Mouse (Mus musculus): ENCODE results near the gene Drd2. TPM values are rescaled to one million over a fixed set of nuclear protein-coding genes. Genes with fewer than 3 reads are reported as not detected.

The Drd2 gene
- polyA plus RNA-seq, 1 experiment from 2014 or later, result not detected

- H3K4me3 ChIP-seq (ENCODE audit: low read length), result no peak within 1 kb of the TSS
- no peak within 1 kb of the TSS for H3K9ac ChIP-seq (ENCODE audit: low read depth, low read length)
- H3K36me3 ChIP-seq (ENCODE audit: control insufficient read depth, insufficient read depth, low read length), result no peaks in the 10 kb centered on the region
- H3K27me3 ChIP-seq (replicated peaks; ENCODE audit: control insufficient read depth, insufficient read depth, low read length), result no peaks in the 10 kb centered on the region
- WGBS, result 78% methylated on average over 7 of the region's 7 CpGs
- no peaks in the 10 kb centered on the region for H3K4me1 ChIP-seq (ENCODE audit: control insufficient read depth, insufficient read depth, low read length)
- no peaks in the 10 kb centered on the region for H3K9me3 ChIP-seq (ENCODE audit: control insufficient read depth, low read length)
- no peak for ATAC-seq
- no peak within 1 kb of the TSS for H3K27ac ChIP-seq (ENCODE audit: low read length)
- no peak within 1 kb of the TSS for H3K4me2 ChIP-seq (ENCODE audit: low read depth, low read length)
These were observed 86.5 kb downstream of the Drd2 start, which contains the start of gene Ankk1 for GRCm38 (mm10) chr9:49426921-49427320. TSS of gene Ankk1 (minus strand) at chr9:49427021.

GRCm38 (mm10) chr9:49427478-49427877, 87.1 kb downstream of the Drd2 start:
- Histone ChIP-seq H3K36me3 (ENCODE audit: control insufficient read depth, insufficient read depth, low read length) (no peaks in the 10 kb centered on the region), H3K27ac (ENCODE audit: low read length) (no peak overlapping the region), H3K4me3 (ENCODE audit: low read length) (no peak overlapping the region), H3K9ac (ENCODE audit: low read depth, low read length) (no peak overlapping the region), H3K4me1 (ENCODE audit: control insufficient read depth, insufficient read depth, low read length) (no peaks in the 10 kb centered on the region), H3K9me3 (ENCODE audit: control insufficient read depth, low read length) (no peaks in the 10 kb centered on the region), H3K27me3 (replicated peaks; ENCODE audit: control insufficient read depth, insufficient read depth, low read length) (no peaks in the 10 kb centered on the region), H3K4me2 (ENCODE audit: low read depth, low read length) (no peak overlapping the region)
- no peak for ATAC-seq
- WGBS, result 59% methylated on average over 5 of the region's 5 CpGs

GRCm38 (mm10) chr9:49442621-49443020, 102.2 kb downstream of the Drd2 start:
- no peaks in the 10 kb centered on the region for H3K27me3 ChIP-seq (replicated peaks; ENCODE audit: control insufficient read depth, insufficient read depth, low read length)
- no peak overlapping the region for H3K27ac ChIP-seq (ENCODE audit: low read length)
- WGBS, result 68% methylated on average over 3 of the region's 3 CpGs
- H3K9ac ChIP-seq (ENCODE audit: low read depth, low read length), result no peak overlapping the region
- H3K9me3 ChIP-seq (ENCODE audit: control insufficient read depth, low read length), result no peaks in the 10 kb centered on the region
- H3K36me3 ChIP-seq (ENCODE audit: control insufficient read depth, insufficient read depth, low read length), result no peaks in the 10 kb centered on the region
- H3K4me3 ChIP-seq (ENCODE audit: low read length), result no peak overlapping the region
- H3K4me1 ChIP-seq (ENCODE audit: control insufficient read depth, insufficient read depth, low read length), result no peaks in the 10 kb centered on the region
- no peak for ATAC-seq
- H3K4me2 ChIP-seq (ENCODE audit: low read depth, low read length), result no peak overlapping the region

GRCm38 (mm10) chr9:49450491-49450890, 110.1 kb downstream of the Drd2 start:
- Histone ChIP-seq H3K9me3 (ENCODE audit: control insufficient read depth, low read length) (no peaks in the 10 kb centered on the region), H3K4me1 (ENCODE audit: control insufficient read depth, insufficient read depth, low read length) (no peaks in the 10 kb centered on the region), H3K27ac (ENCODE audit: low read length) (no peak overlapping the region), H3K4me3 (ENCODE audit: low read length) (no peak overlapping the region), H3K27me3 (replicated peaks; ENCODE audit: control insufficient read depth, insufficient read depth, low read length) (no peaks in the 10 kb centered on the region), H3K9ac (ENCODE audit: low read depth, low read length) (no peak overlapping the region), H3K4me2 (ENCODE audit: low read depth, low read length) (no peak overlapping the region), H3K36me3 (ENCODE audit: control insufficient read depth, insufficient read depth, low read length) (no peaks in the 10 kb centered on the region)
- ATAC-seq, result no peak
- 81% methylated on average over 3 of the region's 3 CpGs for WGBS

- no peaks in the 10 kb centered on the region for H3K27me3 ChIP-seq (replicated peaks; ENCODE audit: control insufficient read depth, insufficient read depth, low read length)
- H3K4me1 ChIP-seq (ENCODE audit: control insufficient read depth, insufficient read depth, low read length), result no peaks in the 10 kb centered on the region
- no peak overlapping the region for H3K4me2 ChIP-seq (ENCODE audit: low read depth, low read length)
- no peak overlapping the region for H3K9ac ChIP-seq (ENCODE audit: low read depth, low read length)
- no peaks in the 10 kb centered on the region for H3K9me3 ChIP-seq (ENCODE audit: control insufficient read depth, low read length)
- H3K36me3 ChIP-seq (ENCODE audit: control insufficient read depth, insufficient read depth, low read length), result no peaks in the 10 kb centered on the region
- WGBS, result 81% methylated on average over 1 of the region's 1 CpGs
- H3K4me3 ChIP-seq (ENCODE audit: low read length), result no peak overlapping the region
- no peak for ATAC-seq
- H3K27ac ChIP-seq (ENCODE audit: low read length), result no peak overlapping the region
These were observed 112.0 kb downstream of the Drd2 start for GRCm38 (mm10) chr9:49452396-49452795.

- Histone ChIP-seq H3K4me2 (ENCODE audit: low read depth, low read length) (no peak overlapping the region), H3K27me3 (replicated peaks; ENCODE audit: control insufficient read depth, insufficient read depth, low read length) (no peaks in the 10 kb centered on the region), H3K9ac (ENCODE audit: low read depth, low read length) (no peak overlapping the region), H3K4me3 (ENCODE audit: low read length) (no peak overlapping the region), H3K4me1 (ENCODE audit: control insufficient read depth, insufficient read depth, low read length) (no peaks in the 10 kb centered on the region), H3K27ac (ENCODE audit: low read length) (no peak overlapping the region), H3K36me3 (ENCODE audit: control insufficient read depth, insufficient read depth, low read length) (no peaks in the 10 kb centered on the region), H3K9me3 (ENCODE audit: control insufficient read depth, low read length) (no peaks in the 10 kb centered on the region)
- no peak for ATAC-seq
- WGBS, result 90% methylated on average over 3 of the region's 3 CpGs
These were observed 115.7 kb downstream of the Drd2 start for GRCm38 (mm10) chr9:49456136-49456535.

Other genes starting within 250 kb of the Drd2 start
- not detected in 2 replicates for gene Gm4894, start 90.1 kb upstream of the Drd2 start, polyA plus RNA-seq (2015; fragmentation: Nextera tagmentation; extraction: Ambion mirVana)
- gene Ankk1, start 86.4 kb downstream of the Drd2 start, polyA plus RNA-seq (2015; fragmentation: Nextera tagmentation; extraction: Ambion mirVana), result not detected in 2 replicates
- gene Ttc12, start 145.6 kb downstream of the Drd2 start, polyA plus RNA-seq (2015; fragmentation: Nextera tagmentation; extraction: Ambion mirVana), result 0.80 and 0.87 TPM in 2 replicates

All from intestine, embryonic 16.5 days (tissue).